Mouse (Mus musculus) stomach, adult 2 months (tissue): ENCODE measurements around the gene Tns2. TPM values are rescaled to one million over a fixed set of nuclear protein-coding genes. Genes with fewer than 3 reads are reported as not detected.

Source experiments
- polyA plus RNA-seq: library from polyadenylated mRNA; depleted of rRNA; stranded (reverse); fragments of >200 nt; gene quantifications from 2 replicates; pipeline ENCODE4 v1.2.3, GENCODE M21; 2012; rRNA removed

Gene Tns2
- 67.8 and 68.1 TPM in 2 replicates for polyA plus RNA-seq

DNA sequence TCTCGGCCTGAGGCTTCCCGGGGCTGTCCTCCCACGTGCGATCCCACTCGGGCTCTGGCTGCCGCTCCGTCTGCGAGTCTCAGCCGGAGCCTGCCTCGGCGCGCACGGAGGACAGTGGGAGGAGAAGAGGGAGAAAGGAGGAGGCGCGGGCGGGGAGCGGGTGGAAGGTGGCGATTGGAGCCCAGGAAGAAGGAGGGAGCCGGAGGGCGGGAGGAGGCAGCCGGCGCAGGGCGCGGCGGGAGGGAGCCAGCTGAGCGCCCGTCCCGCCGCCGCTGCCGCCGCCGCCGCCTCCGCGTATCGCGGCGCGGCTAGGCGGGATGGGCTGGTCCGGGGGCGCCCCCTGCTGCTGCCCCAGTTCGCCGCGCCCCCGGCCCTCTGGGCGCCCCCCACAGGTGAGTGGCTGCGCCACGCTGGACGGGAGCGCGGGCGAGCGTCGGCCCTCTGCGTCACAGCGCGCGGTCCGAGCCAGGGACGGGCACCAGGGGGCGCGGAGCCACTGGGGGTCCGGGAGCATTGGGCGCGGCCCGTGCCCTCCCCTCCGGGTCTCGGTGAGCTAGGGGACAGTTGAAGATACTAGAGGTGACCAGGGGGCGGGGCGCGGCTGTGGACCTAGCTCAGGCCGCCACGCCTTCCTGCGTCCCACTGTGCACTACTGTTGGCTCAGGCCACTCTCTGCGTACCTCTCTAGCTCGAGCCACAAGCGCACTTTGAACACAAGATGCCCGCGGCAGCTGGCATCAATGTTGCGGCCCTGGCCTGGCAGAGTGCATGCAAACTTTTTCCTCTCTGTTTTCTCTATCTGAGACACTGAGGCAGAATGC, at the start of gene Tns2:
TSS of gene Tns2 (plus strand) at position 253 of the 821 bp plus-strand sequence.

DNA sequence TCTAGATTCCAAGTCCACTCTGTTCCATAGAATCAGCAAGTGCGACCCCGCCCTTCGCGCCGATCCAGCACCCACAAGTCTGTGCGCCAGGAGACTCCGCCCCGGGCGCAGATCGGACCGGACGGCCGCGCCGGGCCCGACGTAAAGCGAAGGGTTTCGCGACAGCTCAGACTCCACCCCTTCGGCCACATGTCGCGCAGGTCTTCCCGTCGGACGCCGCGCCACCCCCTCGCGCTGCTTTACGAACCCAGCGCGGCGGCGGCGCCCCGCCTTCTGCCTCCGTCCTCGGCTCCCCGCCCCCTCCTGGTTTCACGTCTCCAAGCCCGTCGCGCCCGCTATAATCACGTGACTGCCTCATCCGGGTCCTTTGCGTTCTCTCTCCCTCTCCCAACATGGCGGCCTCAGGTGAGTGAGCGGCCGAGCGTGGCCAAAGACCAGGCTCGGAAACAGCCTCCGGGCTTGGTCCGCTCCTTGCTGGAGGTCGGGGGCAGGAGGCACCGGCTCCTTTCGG, 26.6 kb upstream of the Tns2 start, which contains the start of gene Eif4b:
TSS of gene Eif4b (plus strand) at position 215 of the 511 bp plus-strand sequence.

DNA sequence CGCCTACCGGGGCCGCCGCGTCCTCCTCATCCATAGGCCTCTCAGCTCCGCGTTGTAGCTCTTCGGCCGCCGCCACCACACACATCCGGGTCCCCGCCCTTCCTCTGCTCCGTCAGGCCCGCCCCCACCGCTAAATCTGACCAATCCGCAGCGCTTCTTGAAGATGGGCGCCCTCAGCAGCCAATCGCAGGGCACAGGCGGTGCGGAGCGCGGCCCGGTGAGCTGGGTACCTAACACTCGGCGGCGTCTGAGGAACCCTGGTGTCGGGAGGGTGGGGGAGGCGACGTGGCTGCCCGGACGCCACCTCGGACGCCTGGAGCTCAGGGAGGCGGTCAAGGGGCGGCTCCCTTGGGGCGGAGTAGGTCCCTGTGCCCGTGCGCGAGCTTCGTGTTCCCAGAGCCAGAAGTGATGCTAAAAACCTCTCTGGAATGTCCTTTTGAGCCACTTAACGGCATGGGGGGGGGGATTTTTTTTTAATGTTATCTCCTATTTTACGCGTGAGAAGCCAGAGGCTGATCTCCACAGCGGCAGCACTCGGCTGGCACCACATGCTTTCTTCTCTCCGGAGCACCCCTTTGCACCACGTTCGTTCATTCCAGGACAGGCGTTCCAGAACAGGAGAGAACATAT, 36.0 kb downstream of the Tns2 start, which contains the start of gene Spryd3:
TSS of gene Spryd3 (minus strand) at position 106 of the 630 bp plus-strand sequence.

DNA sequence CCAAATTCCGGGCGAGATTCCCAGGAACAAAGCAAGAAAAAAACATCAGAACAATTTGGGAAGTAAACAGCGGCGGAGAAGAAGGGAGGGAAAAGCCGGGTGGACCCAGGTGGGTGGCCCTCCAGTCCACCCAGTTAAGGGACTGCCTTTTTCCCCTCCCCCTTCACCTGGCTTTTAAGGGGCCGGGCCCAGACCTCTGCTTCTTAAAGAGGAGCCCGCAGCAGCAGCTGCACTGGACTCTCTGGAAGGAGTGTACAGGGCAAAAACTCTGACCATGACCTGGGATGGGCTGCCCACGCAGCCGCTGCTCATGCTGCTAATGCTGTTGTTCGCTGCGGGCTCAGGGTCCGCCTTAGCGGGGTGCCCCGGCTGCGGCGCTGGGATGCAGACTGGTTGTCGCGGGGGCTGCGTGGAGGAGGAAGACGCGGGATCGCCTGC, 44.1 kb downstream of the Tns2 start, which contains the start of gene Igfbp6:
TSS of gene Igfbp6 (plus strand) at position 89 of the 438 bp plus-strand sequence.

DNA sequence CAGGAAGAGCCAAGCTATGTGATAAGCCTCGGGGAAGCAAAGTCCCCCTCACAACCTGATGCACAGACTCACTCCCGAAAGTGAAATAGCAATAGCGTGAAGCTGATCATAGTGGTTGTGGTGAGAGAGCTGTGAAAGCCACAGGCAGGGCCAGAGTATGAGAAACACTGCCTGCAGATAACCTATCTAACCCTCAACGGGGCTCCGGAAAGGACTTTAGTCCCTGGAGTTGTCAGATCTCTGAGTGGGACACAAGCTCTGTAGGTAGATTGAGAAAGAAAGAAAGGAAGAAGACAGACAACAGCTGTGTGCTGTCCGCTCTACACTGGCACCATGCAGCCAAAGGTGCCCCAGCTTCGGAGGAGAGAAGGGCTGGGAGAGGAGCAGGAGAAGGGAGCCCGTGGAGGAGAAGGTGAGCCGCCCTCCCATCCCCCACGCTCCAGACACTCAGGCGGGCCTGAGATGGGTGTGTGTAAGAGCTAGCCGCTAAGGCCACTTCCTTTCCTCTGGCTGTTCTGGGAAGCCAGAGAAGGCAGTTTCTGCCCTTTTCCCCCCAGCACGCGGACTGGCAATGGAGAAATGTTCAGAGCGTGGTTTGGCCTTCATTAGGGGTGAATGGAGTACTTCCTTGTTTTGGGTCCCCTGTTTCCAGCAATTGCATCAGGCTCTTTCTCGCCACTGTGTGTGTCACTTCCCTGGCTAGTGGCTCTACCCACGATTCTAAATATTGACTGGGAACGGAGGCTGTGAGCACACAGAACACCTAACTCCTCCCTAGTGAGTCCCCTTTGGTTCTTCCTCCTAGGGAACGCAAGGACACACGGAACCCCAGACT, 50.3 kb downstream of the Tns2 start, which contains the start of gene Soat2:
TSS of gene Soat2 (plus strand) at position 226 of the 835 bp plus-strand sequence.

Other genes with a start within 250 kb of the Tns2 start
- 315 and 333 TPM in 2 replicates for gene Krt1, start 249.6 kb upstream of the Tns2 start, polyA plus RNA-seq
- 0.04 and 0.05 TPM in 2 replicates for gene Krt77, start 230.7 kb upstream of the Tns2 start, polyA plus RNA-seq
- gene Krt76, start 207.5 kb upstream of the Tns2 start, polyA plus RNA-seq, result 0.50 and 0.67 TPM in 2 replicates
- gene Krt4, start 175.7 kb upstream of the Tns2 start, polyA plus RNA-seq, result 456 and 601 TPM in 2 replicates
- gene Krt79, start 160.1 kb upstream of the Tns2 start, polyA plus RNA-seq, result 3.8 and 3.9 TPM in 2 replicates
- gene Krt78, start 146.1 kb upstream of the Tns2 start, polyA plus RNA-seq, result 11.4 and 15.9 TPM in 2 replicates
- 1,182 and 1,269 TPM in 2 replicates for gene Krt8, start 95.9 kb upstream of the Tns2 start, polyA plus RNA-seq
- 248 and 336 TPM in 2 replicates for gene Krt18, start 72.2 kb upstream of the Tns2 start, polyA plus RNA-seq
- 14.5 and 19.1 TPM in 2 replicates for gene Eif4b, start 26.6 kb upstream of the Tns2 start, polyA plus RNA-seq
- 31.6 and 32.7 TPM in 2 replicates for gene Spryd3, start 35.8 kb downstream of the Tns2 start, polyA plus RNA-seq
- 38.2 and 48.3 TPM in 2 replicates for gene Igfbp6, start 43.9 kb downstream of the Tns2 start, polyA plus RNA-seq
- 8.3 and 10.1 TPM in 2 replicates for gene Soat2, start 50.1 kb downstream of the Tns2 start, polyA plus RNA-seq
- gene Zfp740, start 102.8 kb downstream of the Tns2 start, polyA plus RNA-seq, result 5.2 and 6.7 TPM in 2 replicates
- 16.5 and 23.7 TPM in 2 replicates for gene Csad, start 104.3 kb downstream of the Tns2 start, polyA plus RNA-seq
- 1.9 and 3.1 TPM in 2 replicates for gene Itgb7, start 131.5 kb downstream of the Tns2 start, polyA plus RNA-seq
- 29.2 and 33.2 TPM in 2 replicates for gene Rarg, start 157.1 kb downstream of the Tns2 start, polyA plus RNA-seq
- 0.06 TPM in 2 replicates for gene Gm9918, start 170.2 kb downstream of the Tns2 start, polyA plus RNA-seq
- gene Mfsd5, start 179.0 kb downstream of the Tns2 start, polyA plus RNA-seq, result 57.4 and 84.1 TPM in 2 replicates
- 2.2 and 4.3 TPM in 2 replicates for gene Espl1, start 195.9 kb downstream of the Tns2 start, polyA plus RNA-seq
- 10.2 and 10.5 TPM in 2 replicates for gene Pfdn5, start 225.7 kb downstream of the Tns2 start, polyA plus RNA-seq
- gene Myg1, start 231.3 kb downstream of the Tns2 start, polyA plus RNA-seq, result 24.7 and 27.7 TPM in 2 replicates